Mouse (Mus musculus) limb, embryonic 14.5 days (tissue): ENCODE measurements at regions not wholly inside any gene's neighbourhood (a gene's known extent, or its start where the extent isn't known, plus 50 kb on each side); places are given as distances from the start of the nearest gene placed in this dataset.

Source experiments
- ATAC-seq: fragments of 200-750 bp; cut with Nextera tagmentation; 2 replicates; pipeline ENCODE4 v1.8.0; 2017; ENCODE audit warnings: low read depth, moderate number of reproducible peaks, moderate TSS enrichment; ENCODE audit not compliant: low FRiP score
- DNase-seq: peaks from one replicate; pipeline ENCODE4 v3.0.0-alpha.2; 2015; ENCODE audit warnings: low spot score
- H3K27ac ChIP-seq: fragments of 300-500 bp; sonication (generic); replicated peaks from 2 replicates; pipeline ENCODE4 v1.5.1; 2014; ENCODE audit warnings: low read depth, mild to moderate bottlenecking, low read length, moderate library complexity, mixed read lengths
- H3K27me3 ChIP-seq: fragments of 300-500 bp; sonication (generic); 2 replicates; pipeline ENCODE4 v1.6.1; 2014; ENCODE audit warnings: low read length, mixed read lengths; ENCODE audit not compliant: control insufficient read depth, insufficient read depth
- H3K36me3 ChIP-seq: fragments of 300-500 bp; sonication (generic); 2 replicates; pipeline ENCODE4 v1.6.1; 2014; ENCODE audit warnings: mild to moderate bottlenecking, low read length, moderate library complexity, mixed read lengths; ENCODE audit not compliant: control insufficient read depth, insufficient read depth
- H3K4me1 ChIP-seq: fragments of 300-500 bp; sonication (generic); 2 replicates; pipeline ENCODE4 v1.6.1; 2014; ENCODE audit warnings: antibody characterized with exemption, low read length, mixed read lengths; ENCODE audit not compliant: control insufficient read depth, insufficient read depth
- H3K4me2 ChIP-seq: fragments of 300-500 bp; sonication (generic); replicated peaks from 2 replicates; pipeline ENCODE4 v1.6.1; 2014; ENCODE audit warnings: low read depth, mild to moderate bottlenecking, low read length, moderate library complexity; ENCODE audit not compliant: severe bottlenecking
- H3K4me3 ChIP-seq: fragments of 300-500 bp; sonication (generic); replicated peaks from 2 replicates; pipeline ENCODE4 v1.5.1; 2014; ENCODE audit warnings: low read length
- H3K9ac ChIP-seq: fragments of 300-500 bp; sonication (generic); 2 replicates; pipeline ENCODE4 v1.6.1; 2014; ENCODE audit warnings: mild to moderate bottlenecking, low read depth, low read length, moderate library complexity; ENCODE audit not compliant: severe bottlenecking
- H3K9me3 ChIP-seq: fragments of 300-500 bp; sonication (generic); 2 replicates; pipeline ENCODE4 v1.6.1; 2016; ENCODE audit warnings: low read length; ENCODE audit not compliant: control insufficient read depth
- POLR2A ChIP-seq: fragments of 200-500 bp; IDR thresholded peaks from 2 replicates; pipeline ENCODE4 v1.8.0; 2012; ENCODE audit warnings: inconsistent platforms, mild to moderate bottlenecking, moderate library complexity, borderline replicate concordance; ENCODE audit not compliant: insufficient read depth, insufficient read length; ENCODE audit errors: extremely low read depth
- WGBS: fragments of 180-500 bp; shearing (Covaris S2); extraction: QIAGEN DNeasy Blood & Tissue Kit; methylation state at CpG from one replicate; pipeline ENCODE4 v1.1.7; 2014; 5-methylcytosine and 5-hydroxymethylcytosine counted together

DNA sequence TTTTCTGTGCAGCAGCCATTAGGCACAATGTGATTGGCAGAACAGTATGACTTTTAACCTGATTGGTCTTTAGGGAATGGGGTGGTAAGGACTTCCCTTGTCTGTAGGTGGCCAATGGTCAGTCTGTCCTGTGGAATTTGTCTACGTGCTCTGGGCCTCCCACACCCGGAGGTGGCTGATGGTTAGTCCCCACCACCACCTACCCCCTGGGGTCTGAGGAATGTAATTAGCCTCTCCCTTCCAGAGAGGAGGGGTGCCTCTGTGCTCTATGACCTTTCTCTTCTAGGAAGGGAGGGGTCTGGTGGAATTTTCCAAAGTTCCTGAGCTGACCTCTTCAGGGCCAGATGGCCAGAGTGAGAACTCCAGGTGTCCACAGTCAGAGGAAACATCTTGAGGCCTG, 101.6 kb downstream of the Tmem17 start:
- Histone ChIP-seq H3K4me2 (no peak overlapping the region), H3K9ac (no peak overlapping the region), H3K4me3 (no peak overlapping the region), H3K9me3 (no peaks in the 10 kb centered on the region), H3K36me3 (no peaks in the 10 kb centered on the region), H3K27ac (no peak overlapping the region), H3K27me3 (no peaks in the 10 kb centered on the region), H3K4me1 (peaks cover 27% of the 10 kb centered on the region)
- no peak for TF ChIP-seq POLR2A
- ATAC-seq: no peak
- no peak for DNase-seq
- WGBS: 27% methylated on average over 2 of the region's 2 CpGs

DNA sequence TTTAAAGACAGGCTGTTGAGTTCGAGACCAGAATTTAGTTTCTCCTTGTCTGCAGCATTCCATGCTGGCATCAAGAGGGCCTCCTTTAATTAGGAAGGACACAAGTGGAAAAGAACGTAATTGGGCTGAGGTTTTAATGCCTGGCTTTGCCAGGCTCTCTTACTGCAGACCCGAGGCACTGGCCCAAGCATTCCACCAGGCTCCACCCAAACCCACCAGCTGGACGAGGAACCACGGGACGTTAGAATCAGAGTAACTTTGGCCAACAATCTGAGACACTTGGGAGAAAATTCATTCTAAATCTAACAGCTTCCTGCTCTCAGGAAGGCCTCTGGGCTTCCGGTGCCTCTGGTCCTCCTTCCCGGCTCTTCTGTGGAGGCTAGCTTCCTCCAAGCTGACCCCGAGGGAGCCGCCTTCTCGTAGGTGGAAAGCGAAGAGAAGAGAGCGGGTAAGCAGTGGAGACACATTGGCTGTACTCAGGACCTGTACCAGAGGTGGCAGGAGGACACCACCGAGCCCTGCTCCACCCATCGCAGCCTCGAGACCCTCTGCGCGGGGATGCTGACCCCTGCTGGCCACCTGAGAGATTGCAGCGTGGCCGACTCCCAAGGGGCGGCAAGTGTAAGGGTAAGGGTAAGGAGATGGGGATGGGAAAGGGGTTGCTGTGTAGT, 105.5 kb downstream of the Tmem17 start:
- Histone ChIP-seq H3K27ac (peak overlapping the region; percentile 55; the same call in 1 of the 2 replicates), H3K4me1 (peaks cover 19% of the 10 kb centered on the region), H3K36me3 (no peaks in the 10 kb centered on the region), H3K27me3 (no peaks in the 10 kb centered on the region), H3K4me3 (peak overlapping the region; percentile 31), H3K9ac (peak overlapping the region; percentile 50), H3K4me2 (peak overlapping the region; percentile 51), H3K9me3 (no peaks in the 10 kb centered on the region)
- 0 out of 2 replicates have a peak, but pooled peaks have one; percentile 33 for TF ChIP-seq POLR2A
- peak; percentile 84 for ATAC-seq
- peak; percentile 73 for DNase-seq
- WGBS: 8% methylated on average over 21 of the region's 21 CpGs

DNA sequence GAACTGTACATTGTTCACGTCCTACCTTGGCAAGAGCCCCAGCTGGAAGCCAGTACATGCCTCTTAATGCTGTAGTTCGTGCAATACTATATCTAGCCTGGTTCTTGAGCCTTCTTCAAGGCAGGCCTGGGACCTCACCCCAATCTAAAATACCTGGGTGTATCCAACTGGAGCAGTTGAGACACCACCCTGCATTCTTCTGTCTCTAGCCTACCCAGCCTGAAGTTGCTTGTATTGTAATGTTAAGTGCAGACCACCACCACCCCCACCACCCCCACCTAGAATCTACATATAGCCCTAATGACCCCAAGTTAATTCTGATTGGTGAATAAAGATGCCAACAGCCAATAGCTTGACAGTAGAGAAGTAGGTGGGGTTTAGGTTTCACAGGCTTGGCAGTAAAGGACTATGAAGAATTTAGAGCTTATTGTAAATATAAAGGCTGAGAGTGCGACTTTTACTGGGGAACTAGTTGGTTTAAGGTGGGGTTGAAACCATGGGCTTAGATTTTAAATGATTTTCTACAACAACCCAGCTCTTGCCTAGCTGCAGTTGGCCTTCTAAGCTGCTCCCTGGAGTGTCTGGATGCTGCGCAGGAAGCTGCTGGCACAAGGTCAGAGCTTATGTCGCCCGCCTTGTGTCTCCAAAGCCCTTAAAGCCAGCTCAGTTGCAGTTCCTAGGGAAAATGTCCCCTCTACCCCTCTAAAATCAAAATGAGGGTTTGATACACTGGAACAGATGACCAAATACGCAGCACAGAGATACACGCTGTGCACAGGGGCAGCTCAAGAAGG, 109.2 kb downstream of the Tmem17 start:
- Histone ChIP-seq H3K4me2 (no peak overlapping the region), H3K4me1 (peaks cover 19% of the 10 kb centered on the region), H3K9ac (no peak overlapping the region), H3K27ac (peak overlapping the region; percentile 38; the same call in 1 of the 2 replicates), H3K36me3 (no peaks in the 10 kb centered on the region), H3K27me3 (no peaks in the 10 kb centered on the region), H3K9me3 (no peaks in the 10 kb centered on the region), H3K4me3 (no peak overlapping the region)
- TF ChIP-seq POLR2A: no peak
- DNase-seq: no peak
- WGBS: 60% methylated on average over 8 of the region's 8 CpGs
- no peak for ATAC-seq

DNA sequence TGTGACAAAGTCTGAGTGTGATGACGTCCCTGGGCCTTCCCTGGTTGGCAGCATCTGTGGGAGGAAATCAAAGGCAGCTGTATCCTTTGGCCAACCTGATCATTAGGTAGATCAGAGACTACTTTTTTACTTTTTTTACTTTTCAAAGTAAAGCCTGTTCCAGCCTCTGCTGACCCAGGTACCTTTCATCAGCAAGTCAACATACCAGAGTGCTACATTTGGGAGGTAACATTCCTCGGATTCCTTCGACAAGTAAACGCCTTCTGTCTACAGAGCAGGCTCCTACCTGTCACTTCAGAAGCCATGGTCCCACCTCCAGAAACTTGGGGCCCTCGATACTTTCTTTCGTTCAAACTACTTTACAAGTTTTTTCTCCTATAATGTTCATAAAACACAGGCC, 110.0 kb downstream of the Tmem17 start:
- DNase-seq (no peak), ATAC-seq (no peak)
- WGBS: 35% methylated on average over 6 of the region's 6 CpGs
- no peak for TF ChIP-seq POLR2A
- Histone ChIP-seq H3K9me3 (no peaks in the 10 kb centered on the region), H3K9ac (no peak overlapping the region), H3K4me2 (no peak overlapping the region), H3K27ac (peak overlapping the region; percentile 48; the same call in 1 of the 2 replicates), H3K27me3 (no peaks in the 10 kb centered on the region), H3K36me3 (no peaks in the 10 kb centered on the region), H3K4me1 (peaks cover 19% of the 10 kb centered on the region), H3K4me3 (no peak overlapping the region)

DNA sequence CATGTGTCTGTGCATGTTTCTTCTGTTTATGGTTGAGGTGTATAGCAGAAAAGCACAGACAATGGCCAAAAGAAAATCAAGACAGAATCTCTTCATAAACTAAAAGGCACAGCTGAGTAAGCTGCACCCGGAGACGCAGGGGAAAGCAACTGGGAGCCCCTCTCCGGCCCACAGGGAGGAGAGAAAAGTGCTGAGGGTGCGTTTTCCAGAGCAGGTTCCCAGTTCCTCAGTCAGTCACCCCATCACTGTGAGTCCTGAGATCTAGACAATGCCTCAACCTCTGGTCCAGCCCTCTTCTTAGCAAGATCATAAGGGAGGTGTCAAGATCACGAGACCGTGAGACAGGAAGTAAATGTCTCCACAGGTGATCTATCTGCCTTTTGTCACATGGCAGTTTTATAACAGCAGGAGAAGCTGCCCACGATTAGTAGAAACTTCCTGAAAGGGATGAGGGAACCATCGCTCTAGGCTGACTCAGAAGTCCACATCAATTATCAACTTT, 110.7 kb downstream of the Tmem17 start:
- 54% methylated on average over 8 of the region's 8 CpGs for WGBS
- Histone ChIP-seq H3K36me3 (no peaks in the 10 kb centered on the region), H3K9me3 (no peaks in the 10 kb centered on the region), H3K27me3 (no peaks in the 10 kb centered on the region), H3K4me2 (no peak overlapping the region), H3K4me3 (no peak overlapping the region), H3K9ac (no peak overlapping the region), H3K27ac (0 out of 2 replicates have a peak overlapping the region, but pooled peaks have one; percentile 48), H3K4me1 (peaks cover 16% of the 10 kb centered on the region)
- ATAC-seq: no peak
- DNase-seq: no peak
- no peak for TF ChIP-seq POLR2A
